Mouse (Mus musculus): ENCODE data around the gene Cdh4. TPM values are rescaled to one million over a fixed set of nuclear protein-coding genes. Genes with fewer than 3 reads are reported as not detected.

Gene Cdh4
- polyA plus RNA-seq, 1 experiment, result not detected

- no peak for TF ChIP-seq GATA1 (IDR thresholded peaks at IDR 0.05; ENCODE audit: low read length)
Measured at GRCm38 (mm10) chr2:179562350-179562749, 120.1 kb downstream of the Cdh4 start.

GRCm38 (mm10) chr2:179565611-179566010 lies 123.4 kb downstream of the Cdh4 start:
- TF ChIP-seq GATA1 (IDR thresholded peaks at IDR 0.05; ENCODE audit: low read length), result no peak

- TF ChIP-seq GATA1 (IDR thresholded peaks at IDR 0.05; ENCODE audit: low read length), result no peak
Measured at GRCm38 (mm10) chr2:179567886-179568285, 125.7 kb downstream of the Cdh4 start.

GRCm38 (mm10) chr2:179569171-179569570 lies 126.9 kb downstream of the Cdh4 start:
- no peak for TF ChIP-seq GATA1 (IDR thresholded peaks at IDR 0.05; ENCODE audit: low read length)

DNA sequence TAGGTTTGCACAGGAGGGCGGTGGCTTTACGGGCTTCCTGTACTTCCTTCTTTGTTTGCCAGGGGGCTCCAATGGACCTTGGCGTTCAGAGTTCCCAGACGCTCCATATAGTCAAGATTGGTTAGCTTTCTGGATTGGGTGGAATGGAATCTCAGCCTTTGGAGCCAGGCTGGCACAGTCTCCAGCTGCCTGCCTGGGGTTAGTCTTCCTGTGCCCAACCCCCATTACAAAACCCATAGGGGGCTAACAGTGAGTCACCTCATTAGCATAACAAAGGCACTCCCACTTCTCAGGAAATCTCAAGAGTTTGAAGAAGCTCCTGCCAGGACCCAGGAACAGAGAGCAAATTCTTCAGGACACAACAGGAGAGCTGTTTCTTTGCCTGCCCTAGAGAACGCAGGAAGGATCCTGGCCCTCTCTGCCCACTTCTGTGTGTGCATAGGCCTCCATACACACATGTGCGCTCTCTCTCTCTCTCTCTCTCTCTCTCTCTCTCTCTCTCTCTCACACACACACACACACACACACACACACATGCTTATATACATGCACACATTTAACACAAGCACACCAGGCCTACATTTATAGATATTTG lies 129.0 kb downstream of the Cdh4 start:
- TF ChIP-seq GATA1 (IDR thresholded peaks at IDR 0.05; ENCODE audit: low read length), result no peak

DNA sequence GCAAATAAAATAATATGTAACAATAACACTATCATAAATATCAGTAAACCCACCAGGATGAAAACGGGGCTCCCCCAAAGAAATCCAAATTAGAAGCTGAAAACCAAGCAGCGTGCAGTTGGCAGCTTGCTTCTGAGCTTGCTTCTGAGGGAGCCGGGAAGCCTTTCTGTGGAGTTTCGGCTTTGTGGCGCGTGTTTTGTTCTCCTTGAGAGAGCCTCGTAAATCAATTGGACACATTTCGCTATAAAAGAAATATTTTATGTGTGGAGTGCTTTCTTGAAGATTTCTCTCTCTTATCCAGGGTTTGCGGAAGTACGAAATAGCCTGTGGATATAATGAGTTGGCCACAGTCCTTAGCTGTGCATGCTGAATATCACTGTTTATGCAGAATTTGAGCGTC lies 131.1 kb downstream of the Cdh4 start:
- no peak for TF ChIP-seq GATA1 (IDR thresholded peaks at IDR 0.05; ENCODE audit: low read length)

DNA sequence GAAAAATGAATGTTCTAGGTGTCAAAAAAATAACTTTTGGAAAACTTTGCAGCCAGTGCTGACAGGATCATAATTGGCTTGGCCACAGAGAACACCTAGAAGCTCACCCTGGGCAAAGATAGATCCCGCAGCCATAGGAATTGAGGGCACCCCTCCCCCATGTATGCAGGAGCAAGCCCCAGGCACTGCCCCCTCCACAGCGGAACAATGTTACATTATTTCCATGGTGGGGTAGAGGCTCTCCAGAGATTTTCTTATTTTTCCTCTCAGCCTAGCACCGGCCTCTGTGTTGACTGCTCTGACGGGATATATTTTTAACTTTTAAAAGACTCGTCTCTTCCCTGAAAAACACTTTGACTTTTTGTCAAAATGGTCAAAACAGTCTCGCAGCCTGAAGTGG lies 131.6 kb downstream of the Cdh4 start:
- no peak for TF ChIP-seq GATA1 (IDR thresholded peaks at IDR 0.05; ENCODE audit: low read length)

DNA sequence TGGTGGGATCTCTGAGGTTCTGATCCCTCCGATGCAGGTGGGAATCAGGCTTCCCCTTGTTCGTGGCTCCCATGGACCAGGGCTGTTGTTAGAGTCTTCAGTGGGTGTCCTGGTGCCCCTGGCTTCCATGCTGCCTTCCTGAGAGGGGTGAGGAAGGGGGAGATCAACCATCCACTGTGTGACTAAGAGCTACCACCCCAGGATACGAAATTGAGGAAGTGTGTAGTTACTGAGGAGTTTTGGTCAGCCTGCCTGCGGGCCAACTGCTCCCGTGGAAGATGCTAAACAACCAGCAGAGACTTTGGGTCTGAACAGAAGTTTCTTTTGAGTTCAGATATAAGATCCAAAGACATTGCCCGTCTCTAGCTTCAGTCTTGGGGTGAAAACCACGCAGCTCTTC lies 133.4 kb downstream of the Cdh4 start:
- no peak for TF ChIP-seq GATA1 (IDR thresholded peaks at IDR 0.05; ENCODE audit: low read length)

DNA sequence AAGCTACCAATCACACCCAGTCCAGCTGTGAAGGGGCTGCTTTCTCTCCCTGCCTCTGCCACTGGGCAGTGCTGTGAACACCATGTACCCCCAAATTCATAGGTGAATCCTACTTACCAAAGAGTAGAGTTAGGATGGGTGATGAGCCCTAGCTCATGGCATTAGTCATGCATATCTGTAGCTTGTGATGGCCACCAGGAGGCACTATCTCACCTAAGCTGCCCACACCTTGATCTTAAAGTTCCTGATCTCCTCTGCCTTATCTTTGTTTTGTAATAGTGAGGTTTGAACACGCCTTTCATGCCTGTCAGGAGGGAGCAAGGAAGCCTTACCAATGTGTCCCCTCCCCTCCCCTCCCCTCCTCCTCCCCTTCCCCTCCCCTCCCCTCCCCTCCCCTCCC lies 134.0 kb downstream of the Cdh4 start:
- TF ChIP-seq GATA1 (IDR thresholded peaks at IDR 0.05; ENCODE audit: low read length), result no peak

- no peak for TF ChIP-seq GATA1 (IDR thresholded peaks at IDR 0.05; ENCODE audit: low read length)
Measured at GRCm38 (mm10) chr2:179578329-179578728, 136.1 kb downstream of the Cdh4 start.

DNA sequence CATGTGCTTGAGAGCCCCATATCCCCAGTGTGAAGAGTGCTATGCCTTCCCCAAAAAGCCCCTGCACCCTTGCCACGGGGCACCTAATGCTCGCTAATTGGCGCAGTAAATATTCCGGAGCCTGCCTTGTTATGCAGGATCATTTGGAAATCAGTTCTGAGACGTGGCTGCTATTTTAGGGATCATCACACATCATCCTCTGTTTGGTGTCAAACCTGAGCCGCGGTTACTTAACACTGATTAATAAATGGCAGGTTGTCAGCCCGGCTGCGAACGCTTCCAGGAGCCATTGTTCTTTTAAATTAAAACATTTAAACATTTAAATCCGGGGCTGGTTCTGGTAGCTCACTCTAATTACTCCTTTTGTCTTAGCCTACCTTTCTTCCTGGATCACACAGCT lies 136.6 kb downstream of the Cdh4 start:
- no peak for TF ChIP-seq GATA1 (IDR thresholded peaks at IDR 0.05; ENCODE audit: low read length)

DNA sequence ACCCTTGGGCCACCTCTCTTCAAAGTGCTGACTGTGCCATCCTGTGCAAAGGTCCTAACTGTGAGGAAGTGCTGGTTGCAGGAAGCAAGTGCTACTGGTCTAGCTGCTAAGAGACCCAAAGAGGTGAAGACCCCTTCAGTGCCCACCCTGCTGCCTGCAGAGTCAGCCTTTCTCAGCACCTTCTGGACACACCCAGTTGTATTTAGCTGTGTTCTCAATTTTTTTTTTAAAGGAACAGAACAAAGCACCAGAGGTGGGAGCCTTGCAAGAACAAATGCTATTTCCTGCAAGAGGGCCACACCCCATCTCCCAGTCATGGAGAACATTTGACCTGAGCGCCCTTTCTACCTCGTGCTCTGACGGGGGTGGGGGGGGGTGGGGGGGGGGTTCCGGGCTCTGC lies 138.2 kb downstream of the Cdh4 start:
- TF ChIP-seq GATA1 (IDR thresholded peaks at IDR 0.05; ENCODE audit: low read length), result no peak

- no peak for TF ChIP-seq GATA1 (IDR thresholded peaks at IDR 0.05; ENCODE audit: low read length)
Measured at GRCm38 (mm10) chr2:179581058-179581457, 138.8 kb downstream of the Cdh4 start.

DNA sequence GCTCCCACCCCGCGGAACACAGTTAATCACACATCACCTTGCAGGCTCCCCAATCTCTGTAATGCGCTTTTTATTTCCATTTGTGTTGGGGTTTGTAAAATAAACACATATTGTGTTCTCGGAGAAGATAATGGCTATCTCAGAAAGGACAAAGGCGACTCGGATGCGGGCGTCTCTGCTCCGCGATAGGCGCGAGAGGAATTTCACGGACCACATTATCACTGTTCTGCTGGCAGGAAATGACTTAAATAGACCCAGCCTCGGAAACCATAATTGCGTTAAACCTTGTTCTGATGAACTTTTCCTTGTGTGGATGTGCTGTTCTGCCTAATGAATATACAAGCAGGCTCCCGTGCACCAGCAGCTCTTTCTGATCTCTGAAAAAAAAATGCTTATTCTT lies 140.7 kb downstream of the Cdh4 start:
- no peak for TF ChIP-seq GATA1 (IDR thresholded peaks at IDR 0.05; ENCODE audit: low read length)

DNA sequence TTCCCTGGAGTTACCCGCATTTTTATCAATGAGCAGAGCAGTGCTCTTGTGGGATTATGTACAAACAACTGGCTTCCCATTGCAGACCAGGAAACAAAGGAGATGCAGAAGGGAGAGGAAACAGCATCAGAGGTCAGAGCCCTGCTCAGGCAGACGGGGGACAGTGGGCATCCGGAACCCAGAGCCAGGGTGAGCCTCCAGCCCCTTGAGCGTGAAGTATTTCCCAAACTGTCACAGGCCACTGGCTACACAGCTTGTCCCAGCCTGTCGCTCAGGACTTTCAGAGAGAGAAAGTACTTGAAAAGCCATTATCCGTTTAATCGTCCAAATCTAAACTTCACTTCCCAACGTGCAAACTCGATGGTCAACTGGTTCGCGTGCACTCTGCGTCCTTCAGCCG lies 142.4 kb downstream of the Cdh4 start:
- TF ChIP-seq GATA1 (IDR thresholded peaks at IDR 0.05; ENCODE audit: low read length), result no peak

DNA sequence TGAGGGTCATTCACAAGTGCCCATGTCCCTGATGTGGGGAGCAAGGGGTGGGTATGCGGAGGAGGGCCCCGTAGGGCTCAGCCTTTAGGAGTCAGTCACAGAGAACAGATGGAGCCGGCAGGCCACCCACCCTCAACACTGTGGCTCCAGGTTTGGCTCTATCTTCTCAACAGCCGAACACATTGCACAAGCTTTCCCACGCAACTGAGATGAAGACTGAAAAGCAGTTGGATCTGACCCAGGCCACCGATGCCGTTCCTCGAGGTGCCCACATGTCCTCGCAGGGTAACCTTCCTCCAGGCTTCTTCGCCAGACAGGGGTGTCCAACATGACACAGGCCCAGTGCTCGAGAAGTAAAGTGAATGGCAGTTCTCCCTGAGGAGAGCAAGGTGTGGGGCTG lies 144.2 kb downstream of the Cdh4 start:
- no peak for TF ChIP-seq GATA1 (IDR thresholded peaks at IDR 0.05; ENCODE audit: low read length)

DNA sequence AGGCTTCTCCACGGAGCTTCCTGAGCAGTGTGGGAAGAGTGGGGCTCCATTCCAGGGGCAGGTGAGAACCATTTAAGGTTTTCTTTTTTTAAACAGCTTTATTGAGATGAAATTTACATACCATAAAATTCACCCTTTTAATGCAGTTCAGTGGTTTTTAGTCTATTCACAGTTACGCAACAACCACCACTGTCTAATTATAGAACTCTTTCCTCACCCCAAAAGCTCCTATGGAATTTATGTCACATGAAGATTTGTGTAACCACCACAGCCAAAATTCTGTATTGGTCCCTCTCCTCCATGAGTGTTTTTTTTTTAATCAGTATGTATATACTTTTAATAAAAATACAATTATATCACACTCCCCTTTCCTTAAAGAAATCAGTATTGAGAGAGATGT lies 144.8 kb downstream of the Cdh4 start:
- TF ChIP-seq GATA1 (IDR thresholded peaks at IDR 0.05; ENCODE audit: low read length), result no peak

DNA sequence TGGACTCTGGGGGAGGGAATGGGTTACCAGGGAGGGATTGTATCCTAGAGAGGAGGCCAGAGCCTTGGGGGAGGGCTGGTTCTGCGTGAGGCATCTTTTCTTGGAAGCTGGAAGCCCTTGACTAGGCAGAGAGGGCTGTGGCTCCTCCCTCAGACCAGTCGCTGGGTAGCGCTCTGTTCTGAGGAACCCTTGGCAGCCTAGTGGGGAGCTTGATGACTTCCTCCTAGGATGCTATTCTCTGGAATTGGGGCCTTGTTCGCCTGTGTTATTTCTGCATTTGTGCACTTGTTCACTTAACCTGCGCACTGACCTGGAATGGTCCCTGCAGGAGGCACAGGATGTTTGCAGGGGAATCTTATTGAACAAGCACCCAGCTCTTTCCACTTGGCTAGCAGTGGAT lies 149.4 kb downstream of the Cdh4 start:
- no peak for TF ChIP-seq GATA1 (IDR thresholded peaks at IDR 0.05; ENCODE audit: low read length)

All from G1E-ER4 (cell line).